Mouse (Mus musculus) myocyte (in vitro differentiated cells): ENCODE results near the gene Fam118a.

Experiments used
- E2F4 ChIP-seq: IDR thresholded peaks from one replicate; pipeline ENCODE4 v1.6.1; 2011; ENCODE audit warnings: mild to moderate bottlenecking, control low read depth, moderate library complexity; ENCODE audit not compliant: insufficient read depth
- MAX ChIP-seq: IDR thresholded peaks from one replicate; pipeline ENCODE4 v1.6.1; 2011; ENCODE audit warnings: low read depth, mild to moderate bottlenecking, control low read depth
- MYOD1 ChIP-seq, 3 experiments: IDR thresholded peaks; one replicate each; pipeline ENCODE4 v1.6.1; 2011; ENCODE audit warnings: control low read depth in 2 of 3, low read depth in 2 of 3, mild to moderate bottlenecking in 2 of 3, moderate library complexity in 1 of 3; ENCODE audit not compliant: insufficient read length in 2 of 3, control insufficient read depth in 1 of 3
- POLR2A ChIP-seq: IDR thresholded peaks from one replicate; pipeline ENCODE4 v1.6.1; 2011; ENCODE audit warnings: low read depth, mild to moderate bottlenecking, control low read depth, moderate library complexity; ENCODE audit not compliant: insufficient read length
- POLR2AphosphoS2 ChIP-seq: IDR thresholded peaks from one replicate; pipeline ENCODE4 v1.6.1; 2011; ENCODE audit warnings: low read depth, control low read depth; ENCODE audit not compliant: insufficient read length
- TCF12 ChIP-seq: IDR thresholded peaks from one replicate; pipeline ENCODE4 v1.6.1; 2011; ENCODE audit warnings: mild to moderate bottlenecking, control low read depth; ENCODE audit not compliant: poor library complexity, insufficient read depth, severe bottlenecking
- USF1 ChIP-seq: IDR thresholded peaks from one replicate; pipeline ENCODE4 v1.6.1; 2011; ENCODE audit warnings: low read depth, mild to moderate bottlenecking, control low read depth, moderate library complexity

- no peak for TF ChIP-seq MYOD1 (IDR thresholded peaks at IDR 0.05; ENCODE audit: control insufficient read depth in 1 of 3, insufficient read length in 2 of 3, low read depth in 2 of 3)
- no peak for TF ChIP-seq MAX
- TF ChIP-seq POLR2A, result no peak
- no peak for TF ChIP-seq E2F4
- TF ChIP-seq USF1, result no peak
- no peak for TF ChIP-seq TCF12
- no peak for TF ChIP-seq POLR2AphosphoS2
Observed at GRCm38 (mm10) chr15:85043761-85044160, 15.0 kb downstream of the Fam118a start.
